Mouse (Mus musculus): ENCODE results near the gene Patj. TPM values are rescaled to one million over a fixed set of nuclear protein-coding genes. Genes with fewer than 3 reads are reported as not detected.
"Not testable (repeated sequence)": the region's sequence is repeated elsewhere in the genome, so short reads cannot be mapped to it uniquely, and the experiment has no call there.

Gene Patj
- 8.2 and 22.5 TPM in 2 replicates for total RNA-seq (2014; fragmentation: Nextera tagmentation)
- total RNA-seq (2017): 3.3 and 3.4 TPM in 2 replicates

DNA sequence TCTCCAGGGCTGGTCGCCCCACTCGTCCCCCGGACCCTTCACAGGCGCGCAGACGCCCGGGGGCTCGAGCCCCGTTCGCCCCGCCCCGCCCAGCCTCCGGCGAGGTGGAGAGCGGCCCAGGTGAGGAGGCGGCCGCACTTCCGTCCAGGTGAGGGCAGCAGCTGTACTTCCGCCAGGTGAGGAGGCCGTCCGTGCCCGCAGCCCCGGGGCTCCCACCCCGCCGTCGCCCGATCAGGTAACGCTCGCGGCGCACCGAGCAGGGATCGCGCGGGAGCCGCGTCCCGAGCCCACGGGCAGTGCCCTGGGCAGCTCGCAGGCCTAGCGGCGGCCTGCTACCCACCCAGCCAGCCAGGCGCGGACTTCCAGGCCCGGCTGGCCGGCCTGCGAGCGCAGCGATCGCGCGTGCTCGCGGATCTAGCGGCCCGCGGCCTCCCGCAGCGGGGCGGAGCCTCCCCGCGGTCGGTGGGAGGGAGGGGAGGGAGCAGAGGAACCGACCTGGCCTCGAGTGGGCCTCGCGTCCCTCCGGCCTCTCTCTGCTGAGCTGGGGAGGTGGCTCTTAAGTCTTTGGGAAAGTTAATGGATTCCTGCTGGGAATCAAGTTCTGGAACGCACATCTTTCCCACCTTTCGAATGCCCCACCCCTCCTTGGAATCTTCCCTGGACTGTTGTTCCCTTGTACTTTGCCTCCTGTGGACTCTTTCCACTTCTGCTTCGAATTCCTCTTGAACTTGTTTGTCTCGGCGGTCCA, at the start of gene Patj:
Patj (plus strand) TSS at position 96 of the 748 bp plus-strand sequence.
- ATAC-seq (replicated peaks; ENCODE audit: low FRiP score, low TSS enrichment, poor library complexity, severe bottlenecking): peak; percentile 53

DNA sequence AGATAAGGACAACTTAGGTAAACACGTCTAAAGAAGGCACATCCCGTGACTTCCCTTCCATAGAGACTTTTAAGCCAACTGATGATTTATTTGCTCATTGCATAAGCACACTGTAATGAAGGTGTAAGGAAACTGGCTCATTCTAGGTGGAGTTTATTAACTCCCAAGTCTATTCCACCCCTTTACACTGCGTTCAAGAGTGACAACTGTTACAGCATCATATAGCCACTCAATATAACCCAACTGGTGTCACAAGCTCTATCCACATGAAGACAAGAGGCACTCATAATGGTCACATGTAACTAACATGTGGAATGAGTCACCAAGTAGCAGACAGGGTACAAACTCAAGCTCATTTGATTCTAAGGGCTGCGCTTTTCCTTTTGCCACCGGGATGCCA, 47.0 kb upstream of the Patj start:
- no peak for ATAC-seq (replicated peaks; ENCODE audit: low FRiP score, low TSS enrichment, poor library complexity, severe bottlenecking)

DNA sequence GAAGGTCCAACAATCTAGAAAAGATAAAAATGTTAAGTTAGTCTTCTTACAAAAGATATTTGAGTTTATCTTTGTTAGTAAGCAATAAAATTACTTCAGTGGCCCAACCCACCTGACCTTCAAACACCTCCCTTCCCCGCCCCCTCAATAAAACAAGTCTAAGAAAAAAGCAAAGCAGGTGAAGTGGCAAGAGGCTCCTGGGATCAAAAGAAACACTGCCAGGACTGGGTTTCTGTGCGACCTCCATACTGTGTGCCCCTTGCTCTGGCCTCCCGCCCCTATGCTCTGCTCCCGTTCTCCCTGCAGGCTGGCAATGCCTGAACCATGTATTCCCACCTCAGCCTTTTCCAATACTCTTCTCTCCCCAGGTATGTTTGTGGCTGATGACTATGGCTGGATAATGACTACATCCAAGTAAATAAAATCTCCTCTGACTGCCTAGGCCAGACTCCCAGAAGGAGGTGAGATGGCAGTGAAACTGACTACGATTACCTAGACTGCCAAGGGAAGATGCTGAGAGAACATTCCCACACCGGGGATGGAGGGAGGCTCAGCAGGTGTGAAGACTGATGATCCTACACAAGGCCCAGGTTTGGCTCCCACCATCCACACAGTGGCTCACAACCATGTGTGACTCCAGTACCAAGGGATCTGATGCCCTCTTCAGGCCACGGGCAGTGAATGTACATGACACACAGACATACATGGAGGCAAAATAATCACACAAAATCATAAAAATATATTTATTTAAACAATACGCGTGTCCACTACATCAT, 37.4 kb upstream of the Patj start:
- no peak for ATAC-seq (replicated peaks; ENCODE audit: low FRiP score, low TSS enrichment, poor library complexity, severe bottlenecking)

DNA sequence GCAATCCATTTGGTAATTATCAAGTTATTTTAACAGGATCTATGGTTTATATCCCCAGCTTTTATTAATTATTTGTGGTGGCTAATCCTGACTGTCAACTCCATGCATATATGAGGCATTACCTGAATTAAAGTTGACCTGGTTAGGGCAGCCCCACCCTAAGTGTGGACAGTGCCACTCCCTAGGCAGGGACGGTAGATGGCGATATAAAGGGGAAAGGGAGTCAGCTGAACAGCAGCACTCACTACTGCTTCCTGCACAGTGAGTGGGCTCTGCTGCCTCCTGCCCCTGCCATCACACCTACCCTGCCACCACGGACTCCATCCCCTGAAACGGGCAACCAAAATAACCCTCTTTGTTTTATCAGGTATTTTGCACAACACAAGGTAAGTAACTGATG, 20.2 kb upstream of the Patj start:
- peak; percentile 87 for ATAC-seq (replicated peaks; ENCODE audit: low FRiP score, low TSS enrichment, poor library complexity, severe bottlenecking)

DNA sequence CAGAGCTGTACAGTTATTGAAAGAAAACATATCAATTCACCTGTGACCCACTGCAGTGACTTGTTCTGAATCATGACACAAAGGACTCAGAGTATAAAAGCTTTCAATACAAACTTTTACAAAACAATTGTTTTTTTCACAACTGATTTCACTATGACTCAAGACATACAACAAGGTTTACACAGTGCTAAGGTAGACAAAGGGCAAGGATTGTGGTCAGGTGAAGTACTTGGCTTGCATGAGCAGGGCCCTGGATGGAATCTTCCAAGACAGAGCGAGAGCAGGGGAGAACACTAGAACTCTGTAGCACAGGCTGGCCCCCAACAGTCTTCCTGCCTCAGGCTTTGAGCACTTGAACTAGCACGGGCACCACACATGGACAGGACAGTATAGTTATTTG, 18.6 kb upstream of the Patj start:
- no peak for ATAC-seq (replicated peaks; ENCODE audit: low FRiP score, low TSS enrichment, poor library complexity, severe bottlenecking)

DNA sequence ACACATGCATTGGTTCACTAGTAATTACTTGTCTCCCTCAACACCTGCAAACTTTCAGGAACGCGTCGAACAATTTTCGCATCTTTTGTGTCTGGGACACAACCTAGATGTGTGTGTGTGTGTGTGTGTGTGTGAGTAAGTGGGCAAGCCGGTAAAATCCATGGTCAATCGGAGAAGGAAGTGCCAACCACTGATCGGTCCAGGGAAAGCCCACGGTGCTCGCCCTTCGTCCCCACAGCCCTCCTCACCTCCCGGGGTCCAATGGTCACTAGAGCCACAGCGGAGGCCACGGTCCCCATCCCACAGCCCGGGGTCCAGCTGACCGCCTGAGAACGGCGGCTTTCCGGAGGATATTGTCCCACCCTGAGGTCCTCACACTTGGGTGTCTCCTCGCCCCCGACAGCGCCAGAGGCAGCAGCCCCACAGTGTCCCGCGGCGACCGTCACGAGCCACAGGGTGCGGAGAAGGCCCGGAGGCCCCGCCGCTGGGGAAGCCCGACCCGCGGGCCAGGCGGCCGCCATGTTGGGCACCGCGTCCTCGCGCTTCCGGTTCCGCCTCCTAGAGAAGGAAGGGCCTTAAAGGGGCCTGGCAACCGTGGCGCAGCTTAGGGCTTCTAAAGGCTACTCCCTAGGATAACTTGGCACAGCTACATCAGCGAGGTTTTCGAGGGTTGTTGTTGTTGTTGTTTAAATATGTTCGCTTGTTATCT, 12.7 kb upstream of the Patj start, which contains the start of gene Tm2d1:
Tm2d1 (minus strand) TSS at position 591 of the 709 bp plus-strand sequence.
- peak; percentile 98 for ATAC-seq (replicated peaks; ENCODE audit: low FRiP score, low TSS enrichment, poor library complexity, severe bottlenecking)

- ATAC-seq (replicated peaks; ENCODE audit: low FRiP score, low TSS enrichment, poor library complexity, severe bottlenecking): no peak
Measured at GRCm38 (mm10) chr4:98385036-98385435, 10.5 kb upstream of the Patj start.

DNA sequence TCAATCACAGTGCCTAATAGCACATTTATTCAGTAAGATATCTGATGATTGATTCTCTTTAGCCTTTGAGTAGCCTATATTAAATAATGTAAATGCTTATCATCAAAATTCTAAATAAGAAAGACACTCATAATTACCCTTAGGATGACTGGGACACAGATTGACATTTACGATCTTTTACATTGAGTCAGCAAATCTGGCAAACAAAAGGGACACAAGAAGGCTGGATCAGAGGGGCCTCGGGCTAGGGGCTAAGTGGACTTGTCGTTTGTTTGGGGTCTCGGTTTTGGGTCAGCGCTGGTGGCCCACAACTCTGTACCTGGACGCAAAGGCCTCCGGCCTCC, 267 bp upstream of the Patj start:
- ATAC-seq (replicated peaks; ENCODE audit: low FRiP score, low TSS enrichment, poor library complexity, severe bottlenecking): no peak

GRCm38 (mm10) chr4:98400926-98401583, 5.5 kb downstream of the Patj start:
- no peak for ATAC-seq (replicated peaks; ENCODE audit: low FRiP score, low TSS enrichment, poor library complexity, severe bottlenecking)

- no peak for ATAC-seq (replicated peaks; ENCODE audit: low FRiP score, low TSS enrichment, poor library complexity, severe bottlenecking)
Measured at GRCm38 (mm10) chr4:98401584-98401962, 6.0 kb downstream of the Patj start.

DNA sequence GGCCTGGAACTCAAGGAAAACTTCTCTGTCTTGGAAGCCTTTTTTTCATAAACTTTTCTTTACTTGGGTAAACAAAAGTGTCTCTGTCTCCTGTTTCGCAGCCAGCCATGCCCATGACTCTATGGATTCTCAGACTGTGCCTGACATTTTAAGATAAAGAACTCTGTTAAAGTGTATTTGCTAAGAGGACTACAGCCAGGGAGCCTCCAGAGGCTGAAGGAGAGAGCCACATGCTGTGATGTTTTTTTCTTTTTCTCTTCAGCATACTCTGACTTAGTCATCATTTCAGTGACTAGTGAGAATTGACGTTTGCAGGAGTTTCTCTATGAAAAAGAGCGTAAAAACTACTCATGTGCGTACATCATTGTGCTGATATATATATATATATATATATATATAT, 7.9 kb downstream of the Patj start:
- peak; percentile 61 for ATAC-seq (replicated peaks; ENCODE audit: low FRiP score, low TSS enrichment, poor library complexity, severe bottlenecking)

- ATAC-seq (replicated peaks; ENCODE audit: low FRiP score, low TSS enrichment, poor library complexity, severe bottlenecking): no peak
Measured at GRCm38 (mm10) chr4:98404412-98404811, 8.8 kb downstream of the Patj start.

DNA sequence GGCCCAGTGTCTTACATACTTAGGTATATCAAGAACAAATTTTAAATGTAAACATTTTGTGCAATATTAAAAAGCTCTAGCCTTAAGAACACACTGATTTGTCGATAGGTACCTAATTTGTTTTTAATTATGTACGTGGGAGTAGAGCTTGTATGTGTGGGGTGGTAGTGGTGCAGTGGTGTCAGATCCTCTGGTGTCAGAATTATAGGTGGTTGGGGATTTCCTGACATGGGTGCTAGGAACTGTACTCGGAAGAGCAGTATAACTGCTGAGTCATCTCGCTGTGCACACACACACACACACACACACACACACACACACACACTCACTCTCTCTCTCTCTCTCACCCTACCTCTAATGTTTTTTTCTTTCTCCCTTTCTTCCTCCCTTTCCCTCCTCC, 12.9 kb downstream of the Patj start:
- ATAC-seq (replicated peaks; ENCODE audit: low FRiP score, low TSS enrichment, poor library complexity, severe bottlenecking): no peak

GRCm38 (mm10) chr4:98415150-98415549, 19.6 kb downstream of the Patj start:
- not testable (repeated sequence) for ATAC-seq (replicated peaks; ENCODE audit: low FRiP score, low TSS enrichment, poor library complexity, severe bottlenecking)

- ATAC-seq (replicated peaks; ENCODE audit: low FRiP score, low TSS enrichment, poor library complexity, severe bottlenecking): no peak
Measured at GRCm38 (mm10) chr4:98428371-98428770, 32.8 kb downstream of the Patj start.

DNA sequence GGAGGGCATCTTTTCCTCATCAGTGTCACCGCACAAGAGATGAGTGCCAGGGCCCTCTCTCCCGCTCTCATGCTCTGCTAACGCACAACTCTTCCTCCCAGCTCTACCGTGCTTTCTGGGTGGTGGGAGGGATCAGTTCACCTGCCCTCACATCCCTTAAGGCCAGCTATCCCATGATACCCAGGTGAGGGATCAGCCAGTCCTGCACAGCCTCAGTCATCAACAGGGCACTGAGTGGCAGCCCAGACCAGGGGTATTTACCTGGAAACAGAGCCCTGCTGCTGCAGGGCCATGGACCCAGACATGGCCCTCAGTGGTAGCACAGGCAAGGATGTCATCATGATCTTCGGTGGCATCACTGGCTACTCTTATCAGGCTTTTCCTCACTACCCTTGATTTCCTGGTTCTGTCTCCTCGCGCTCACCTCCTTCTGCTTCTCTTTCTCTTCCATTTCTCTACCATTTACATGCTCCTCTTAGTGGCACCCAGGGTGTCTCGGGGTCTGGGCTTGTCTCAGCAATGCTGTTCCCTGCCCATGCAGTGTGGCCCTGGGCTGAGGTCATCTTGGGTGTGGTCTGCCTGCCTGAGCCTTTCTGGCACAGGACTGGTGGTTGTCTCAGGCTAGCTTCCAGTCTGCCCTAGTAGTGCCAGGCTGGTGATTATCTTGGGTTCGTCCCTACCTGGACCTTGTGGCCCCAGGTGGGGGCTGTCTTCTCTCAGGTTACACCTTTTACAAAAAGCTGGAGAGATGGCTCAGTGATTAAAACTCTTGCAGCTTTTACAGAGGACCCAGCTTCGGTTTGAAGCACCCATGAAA, 40.3 kb downstream of the Patj start:
- peak; percentile 64 for ATAC-seq (replicated peaks; ENCODE audit: low FRiP score, low TSS enrichment, poor library complexity, severe bottlenecking)

DNA sequence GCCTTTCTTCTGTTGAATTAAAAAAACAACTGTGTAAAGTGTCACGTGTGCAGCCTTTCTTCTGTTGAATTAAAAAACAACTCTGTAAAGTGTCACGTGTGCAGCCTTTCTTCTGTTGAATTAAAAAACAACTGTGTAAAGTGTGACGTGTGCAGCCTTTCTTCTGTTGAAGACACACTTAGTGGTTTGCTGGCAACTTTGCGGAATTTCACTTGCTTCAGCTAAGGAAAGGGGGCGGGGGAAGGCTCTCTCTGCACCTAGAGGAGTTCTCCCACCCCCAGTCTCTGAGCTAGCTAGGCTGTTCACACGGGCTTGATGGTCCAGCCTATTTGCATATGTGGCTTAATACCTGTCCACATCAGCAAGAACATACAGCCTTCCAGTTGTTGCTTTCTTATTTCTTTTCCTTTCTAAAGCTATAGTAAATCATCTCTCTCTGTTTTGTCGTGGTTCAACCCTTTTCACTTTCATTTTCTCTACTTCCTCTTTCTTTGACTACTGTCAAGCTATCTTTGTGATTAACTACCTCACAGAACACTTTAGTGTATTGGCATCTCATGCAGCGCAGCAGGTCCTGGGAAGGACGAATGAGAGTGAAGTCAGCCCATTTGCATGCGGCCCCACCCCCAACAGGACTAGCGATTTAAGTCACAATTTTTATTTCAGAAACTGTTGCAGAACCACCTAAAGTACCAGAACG, 41.2 kb downstream of the Patj start:
- peak; percentile 86 for ATAC-seq (replicated peaks; ENCODE audit: low FRiP score, low TSS enrichment, poor library complexity, severe bottlenecking)

DNA sequence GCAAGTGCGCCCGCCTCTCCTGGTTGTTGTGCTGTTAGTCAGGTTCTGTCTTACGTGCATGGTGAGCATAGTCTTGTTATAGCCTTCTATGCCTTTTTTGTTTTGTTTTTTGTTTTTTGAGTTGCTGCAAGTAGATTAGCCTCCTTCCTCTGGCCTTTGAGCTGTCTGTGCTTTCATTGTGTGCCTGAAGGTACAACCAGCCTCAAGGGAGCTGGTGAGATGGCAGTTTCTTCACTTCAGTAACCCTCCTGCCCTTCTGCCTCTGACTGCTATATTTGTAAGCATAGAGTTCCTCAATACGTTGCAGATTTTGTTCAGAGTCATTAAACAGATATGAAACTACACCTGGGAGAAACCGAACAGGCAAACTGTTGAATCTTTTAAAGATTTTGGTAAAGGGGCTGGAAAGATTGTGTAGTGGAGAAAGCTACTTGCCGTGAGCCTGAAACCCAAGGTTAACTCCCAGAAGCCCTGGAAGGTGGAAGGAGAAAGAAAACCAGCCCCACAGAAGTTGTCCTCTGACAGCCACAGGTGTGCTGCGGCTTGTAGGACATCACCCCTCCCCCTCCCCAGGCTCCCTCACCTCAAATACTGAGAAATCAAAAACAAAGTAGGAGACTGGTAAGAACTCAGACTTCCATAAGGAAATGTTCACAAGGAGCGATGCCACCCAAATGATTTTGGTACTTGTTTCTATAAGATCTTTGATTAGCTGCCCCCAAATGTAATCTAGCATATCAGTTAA, 43.8 kb downstream of the Patj start:
- ATAC-seq (replicated peaks; ENCODE audit: low FRiP score, low TSS enrichment, poor library complexity, severe bottlenecking): no peak
